Mouse (Mus musculus): Measurements from ENCODE around the gene Wdr70. TPM values are rescaled to one million over a fixed set of nuclear protein-coding genes. Genes with fewer than 3 reads are reported as not detected.
"Not testable (repeated sequence)": the region's sequence is repeated elsewhere in the genome, so short reads cannot be mapped to it uniquely, and the experiment has no call there.

Gene Wdr70
- polyA plus RNA-seq, 1 experiment: 47.6 TPM

DNA sequence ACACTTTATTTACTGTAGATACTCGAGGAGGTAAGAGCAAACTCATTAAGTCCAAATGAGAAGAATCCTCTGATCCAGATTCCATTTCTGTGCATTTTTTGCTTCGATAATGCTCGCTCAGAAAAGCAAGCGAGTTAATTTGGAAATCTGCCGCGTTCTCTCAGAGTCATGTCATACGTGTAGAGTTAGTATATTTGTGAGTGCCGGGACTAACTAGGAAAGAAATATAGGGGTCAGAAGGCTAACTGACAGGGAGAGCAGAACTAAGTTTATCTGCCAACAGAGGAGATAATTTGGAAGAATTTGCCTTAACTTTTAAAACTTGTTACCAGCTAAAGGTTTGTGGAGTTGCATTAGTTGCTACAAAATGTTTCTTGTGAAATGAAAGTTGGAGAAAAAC is 10.8 kb upstream of the Wdr70 start:
- Histone ChIP-seq H3ac (ENCODE audit: control insufficient read depth, insufficient read length, low read depth) (peak overlapping the region; percentile 37), H3K36me3 (ENCODE audit: control insufficient read depth, insufficient read depth) (peaks cover 41% of the 10 kb centered on the region), H3K27me3 (ENCODE audit: control insufficient read depth, insufficient read depth, insufficient read length) (no peaks in the 10 kb centered on the region), H3K4me3 (ENCODE audit: insufficient read depth, poor library complexity, severe bottlenecking) (peak overlapping the region; percentile 100), H3K79me2 (ENCODE audit: control insufficient read depth, insufficient read depth) (peaks cover 51% of the 10 kb centered on the region), H3K79me3 (ENCODE audit: low read depth) (peaks cover 44% of the 10 kb centered on the region)
- TF ChIP-seq FOSL1 (IDR thresholded peaks at IDR 0.05; ENCODE audit: insufficient read depth, low read length, poor library complexity, severe bottlenecking): no peak
- no peak for TF ChIP-seq CEBPB (IDR thresholded peaks at IDR 0.05; ENCODE audit: low read depth)
- TF ChIP-seq MYOD1 (IDR thresholded peaks at IDR 0.05; ENCODE audit: control insufficient read depth, insufficient read length, low read depth): no peak
- TF ChIP-seq CTCF (IDR thresholded peaks at IDR 0.05; ENCODE audit: control insufficient read depth, insufficient read depth, insufficient read length): no peak
- TF ChIP-seq MAX (IDR thresholded peaks at IDR 0.05): no peak
- no peak for TF ChIP-seq USF1 (IDR thresholded peaks at IDR 0.05; ENCODE audit: low read depth)
- no peak for TF ChIP-seq MYOG (IDR thresholded peaks at IDR 0.05; ENCODE audit: control insufficient read depth, extremely low read depth, insufficient read length)

DNA sequence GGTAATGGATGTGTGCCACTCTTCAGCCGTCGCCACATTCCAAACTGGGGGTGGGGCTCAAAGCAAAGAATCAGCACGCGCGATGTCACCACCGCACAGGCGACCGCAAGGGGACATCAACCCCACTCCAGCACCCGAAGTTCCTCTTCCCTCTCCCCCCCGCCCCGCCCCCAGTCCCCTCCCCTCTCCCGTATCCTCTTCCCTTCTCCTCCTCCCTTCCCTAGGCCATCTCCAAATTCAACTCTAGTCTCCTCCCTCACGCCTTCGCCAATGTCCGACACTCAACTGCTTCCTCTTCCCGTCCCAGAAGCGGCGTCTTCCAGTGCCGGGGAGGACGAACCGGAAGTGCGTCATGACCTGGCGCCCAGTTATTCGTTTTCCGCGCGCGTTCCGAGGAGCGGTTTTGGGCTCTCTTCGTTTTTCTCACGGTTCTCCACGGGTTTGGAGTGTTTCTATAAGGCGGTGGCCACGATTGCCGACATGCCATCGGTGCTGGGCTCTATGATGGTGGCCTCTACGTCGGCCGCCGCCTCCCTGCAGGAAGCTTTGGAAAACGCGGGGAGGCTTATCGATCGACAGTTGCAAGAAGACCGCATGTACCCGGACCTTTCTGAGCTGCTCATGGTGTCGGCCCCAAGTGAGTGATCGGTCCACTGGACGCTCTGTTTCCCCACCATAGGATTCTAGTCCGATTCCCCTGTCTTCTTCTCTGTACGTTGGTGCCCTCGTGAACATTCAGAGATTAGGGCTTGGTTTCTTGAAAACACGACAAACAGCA is 10.1 kb upstream of the Wdr70 start, which contains the start of gene Nup155:
Gene Nup155 (plus strand): TSS at position 308 of the 778 bp plus-strand sequence.
- Histone ChIP-seq H3K4me3 (ENCODE audit: insufficient read depth, poor library complexity, severe bottlenecking) (peak within 1 kb of the TSS; percentile 100), H3K79me3 (ENCODE audit: low read depth) (peaks cover 42% of the 10 kb centered on the region), H3ac (ENCODE audit: control insufficient read depth, insufficient read length, low read depth) (peak within 1 kb of the TSS; percentile 76), H3K27me3 (ENCODE audit: control insufficient read depth, insufficient read depth, insufficient read length) (no peaks in the 10 kb centered on the region), H3K36me3 (ENCODE audit: control insufficient read depth, insufficient read depth) (peaks cover 34% of the 10 kb centered on the region), H3K79me2 (ENCODE audit: control insufficient read depth, insufficient read depth) (peaks cover 51% of the 10 kb centered on the region)
- TF ChIP-seq MYOG (IDR thresholded peaks at IDR 0.05; ENCODE audit: control insufficient read depth, extremely low read depth, insufficient read length) (no peak), MAX (IDR thresholded peaks at IDR 0.05) (peak; percentile 73)

DNA sequence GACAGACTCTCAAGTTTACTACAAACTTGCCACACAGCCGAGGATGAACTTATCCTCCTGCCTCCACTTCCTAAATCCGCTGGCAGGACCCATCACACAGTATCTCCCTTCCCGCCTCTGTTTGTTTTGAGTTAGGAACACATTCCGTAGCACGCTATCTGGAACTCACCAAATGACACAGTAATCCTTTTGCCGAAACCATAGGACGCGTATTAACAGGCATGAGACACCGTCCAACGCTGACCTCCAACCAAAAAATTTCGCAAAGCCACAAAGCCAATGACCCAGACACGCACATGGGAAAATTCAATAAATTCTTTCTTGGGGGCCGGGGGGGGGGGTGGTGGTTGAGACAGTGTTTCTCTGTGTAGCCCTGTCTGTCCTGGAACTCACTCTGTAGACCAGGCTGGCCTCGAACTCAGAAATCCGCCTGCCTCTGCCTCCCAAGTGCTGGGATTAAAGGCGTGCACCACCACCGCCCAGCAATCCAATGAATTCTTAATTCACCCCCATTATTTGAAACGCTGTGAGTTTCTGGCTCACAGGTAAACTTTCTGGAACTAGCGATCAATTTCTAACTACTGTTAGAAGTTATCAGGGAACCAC is 9.5 kb upstream of the Wdr70 start:
- H3K36me3 ChIP-seq (ENCODE audit: control insufficient read depth, insufficient read depth): peaks cover 28% of the 10 kb centered on the region
- no peaks in the 10 kb centered on the region for H3K27me3 ChIP-seq (ENCODE audit: control insufficient read depth, insufficient read depth, insufficient read length)
- peak overlapping the region; percentile 100 for H3K4me3 ChIP-seq (ENCODE audit: insufficient read depth, poor library complexity, severe bottlenecking)
- TF ChIP-seq MYOG (IDR thresholded peaks at IDR 0.05; ENCODE audit: control insufficient read depth, extremely low read depth, insufficient read length): no peak
- no peak for TF ChIP-seq USF1 (IDR thresholded peaks at IDR 0.05; ENCODE audit: low read depth)
- TF ChIP-seq CEBPB (IDR thresholded peaks at IDR 0.05; ENCODE audit: low read depth): no peak
- TF ChIP-seq MYOD1 (IDR thresholded peaks at IDR 0.05; ENCODE audit: control insufficient read depth, insufficient read length, low read depth): no peak
- TF ChIP-seq FOSL1 (IDR thresholded peaks at IDR 0.05; ENCODE audit: insufficient read depth, low read length, poor library complexity, severe bottlenecking): no peak
- no peak for TF ChIP-seq CTCF (IDR thresholded peaks at IDR 0.05; ENCODE audit: control insufficient read depth, insufficient read depth, insufficient read length)
- no peak for TF ChIP-seq MAX (IDR thresholded peaks at IDR 0.05)
- H3ac ChIP-seq (ENCODE audit: control insufficient read depth, insufficient read length, low read depth): peak overlapping the region; percentile 42
- peaks cover 37% of the 10 kb centered on the region for H3K79me3 ChIP-seq (ENCODE audit: low read depth)
- H3K79me2 ChIP-seq (ENCODE audit: control insufficient read depth, insufficient read depth): peaks cover 44% of the 10 kb centered on the region

DNA sequence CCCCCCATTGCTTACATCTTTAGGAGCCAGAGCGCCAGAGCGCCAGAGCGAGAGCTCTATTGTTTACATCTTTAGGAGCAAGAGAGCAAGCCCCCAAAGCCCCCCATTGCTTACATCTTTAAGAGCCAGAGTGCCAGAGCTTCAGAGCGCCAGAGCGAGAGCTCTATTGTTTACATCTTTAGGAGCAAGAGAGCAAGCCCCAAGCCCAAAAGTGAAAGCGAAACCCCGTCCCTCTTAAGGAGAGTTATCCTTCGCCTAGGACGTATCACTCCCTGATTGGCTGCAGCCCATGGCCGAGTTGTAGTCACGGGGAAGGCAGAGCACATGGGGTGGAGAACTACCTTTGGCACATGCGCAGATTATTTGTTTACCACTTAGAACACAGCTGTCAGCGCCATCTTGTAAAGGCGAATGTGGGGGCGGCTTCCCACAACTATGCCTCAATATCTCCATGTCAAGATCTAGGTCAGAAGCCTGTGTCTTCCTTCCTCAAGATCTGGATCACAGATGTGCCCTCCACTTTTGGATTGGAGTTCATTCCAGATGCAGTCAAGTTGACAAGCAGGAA is 3.0 kb upstream of the Wdr70 start:
- H3K27me3 ChIP-seq (ENCODE audit: control insufficient read depth, insufficient read depth, insufficient read length); H3K4me3 ChIP-seq (ENCODE audit: insufficient read depth, poor library complexity, severe bottlenecking); H3ac ChIP-seq (ENCODE audit: control insufficient read depth, insufficient read length, low read depth); H3K36me3 ChIP-seq (ENCODE audit: control insufficient read depth, insufficient read depth): not testable (repeated sequence)
- H3K79me3 ChIP-seq (ENCODE audit: low read depth): peaks cover 15% of the 10 kb centered on the region
- peaks cover 21% of the 10 kb centered on the region for H3K79me2 ChIP-seq (ENCODE audit: control insufficient read depth, insufficient read depth)

DNA sequence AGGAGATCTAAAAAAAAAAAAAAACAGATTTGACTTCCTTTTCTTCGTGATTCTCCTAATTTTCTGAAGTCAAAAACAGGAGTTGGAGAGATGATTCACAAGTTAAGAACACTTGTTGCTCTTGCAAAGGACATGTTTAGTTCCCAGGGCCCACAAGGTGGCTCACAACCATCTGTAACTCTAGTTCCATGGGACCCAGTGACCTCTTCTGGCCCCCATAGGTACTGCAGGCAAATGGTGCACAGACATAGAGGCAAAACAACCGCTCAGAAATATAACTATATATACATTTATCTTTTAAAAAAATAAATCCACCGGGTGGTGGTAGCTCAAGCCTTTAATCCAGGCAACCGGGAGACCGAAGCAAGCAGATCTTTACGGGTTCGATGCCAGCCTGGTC is 1.2 kb downstream of the Wdr70 start:
- H3ac ChIP-seq (ENCODE audit: control insufficient read depth, insufficient read length, low read depth): no peak overlapping the region
- H3K79me2 ChIP-seq (ENCODE audit: control insufficient read depth, insufficient read depth): peaks cover 50% of the 10 kb centered on the region
- peaks cover 31% of the 10 kb centered on the region for H3K79me3 ChIP-seq (ENCODE audit: low read depth)
- H3K4me3 ChIP-seq (ENCODE audit: insufficient read depth, poor library complexity, severe bottlenecking): no peak overlapping the region
- peaks cover 37% of the 10 kb centered on the region for H3K36me3 ChIP-seq (ENCODE audit: control insufficient read depth, insufficient read depth)
- no peaks in the 10 kb centered on the region for H3K27me3 ChIP-seq (ENCODE audit: control insufficient read depth, insufficient read depth, insufficient read length)
- no peak for TF ChIP-seq MYOD1 (IDR thresholded peaks at IDR 0.05; ENCODE audit: control insufficient read depth, insufficient read length, low read depth)
- TF ChIP-seq CEBPB (IDR thresholded peaks at IDR 0.05; ENCODE audit: low read depth): no peak
- TF ChIP-seq CTCF (IDR thresholded peaks at IDR 0.05; ENCODE audit: control insufficient read depth, insufficient read depth, insufficient read length): no peak
- TF ChIP-seq MYOG (IDR thresholded peaks at IDR 0.05; ENCODE audit: control insufficient read depth, extremely low read depth, insufficient read length): no peak
- no peak for TF ChIP-seq FOSL1 (IDR thresholded peaks at IDR 0.05; ENCODE audit: insufficient read depth, low read length, poor library complexity, severe bottlenecking)
- TF ChIP-seq USF1 (IDR thresholded peaks at IDR 0.05; ENCODE audit: low read depth): no peak

DNA sequence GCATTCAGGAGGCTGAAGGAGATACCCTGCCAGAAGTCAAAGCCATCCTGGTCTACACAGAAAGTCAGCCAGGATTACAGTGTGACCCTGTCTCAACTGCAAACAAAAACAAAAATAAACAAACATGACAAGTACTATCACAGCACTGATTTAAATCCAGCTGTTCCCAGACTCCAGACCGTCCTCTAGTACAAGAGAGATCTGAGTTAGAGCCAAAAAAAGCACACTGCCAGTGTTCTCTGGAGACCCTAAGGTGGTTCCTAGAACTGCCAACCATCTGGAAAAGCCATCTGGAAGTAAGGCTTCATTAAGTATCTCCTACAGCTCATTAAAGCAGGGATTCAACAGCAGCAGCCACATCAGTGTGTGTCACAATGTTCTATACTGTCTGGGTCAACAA is 6.3 kb downstream of the Wdr70 start:
- not testable (repeated sequence) for H3K27me3 ChIP-seq (ENCODE audit: control insufficient read depth, insufficient read depth, insufficient read length)
- Histone ChIP-seq H3K79me3 (ENCODE audit: low read depth) (peaks cover 19% of the 10 kb centered on the region), H3K36me3 (ENCODE audit: control insufficient read depth, insufficient read depth) (peaks cover 64% of the 10 kb centered on the region)

More for the DNA sequence above, 6.3 kb downstream of the Wdr70 start:
- H3K4me3 ChIP-seq (ENCODE audit: insufficient read depth, poor library complexity, severe bottlenecking); H3ac ChIP-seq (ENCODE audit: control insufficient read depth, insufficient read length, low read depth): not testable (repeated sequence)
- H3K79me2 ChIP-seq (ENCODE audit: control insufficient read depth, insufficient read depth): peaks cover 36% of the 10 kb centered on the region
